Mouse (Mus musculus) erythroblast, embryonic 14.5 days (primary cell): ENCODE results near the gene Igll1. TPM values are rescaled to one million over a fixed set of nuclear protein-coding genes. Genes with fewer than 3 reads are reported as not detected.
"Not testable (repeated sequence)": the region's sequence is repeated elsewhere in the genome, so short reads cannot be mapped to it uniquely, and the experiment has no call there.

ENCODE experiments used
- H3K27me3 ChIP-seq: 2 replicates; pipeline ENCODE4 v1.6.1; 2012; ENCODE audit warnings: inconsistent platforms; ENCODE audit not compliant: control insufficient read depth
- H3K36me3 ChIP-seq: 2 replicates; pipeline ENCODE4 v1.6.1; 2012; ENCODE audit warnings: mild to moderate bottlenecking, inconsistent platforms; ENCODE audit not compliant: control insufficient read depth
- H3K4me1 ChIP-seq: 2 replicates; pipeline ENCODE4 v1.6.1; 2012; ENCODE audit warnings: inconsistent platforms; ENCODE audit not compliant: control insufficient read depth
- H3K4me3 ChIP-seq: replicated peaks from 2 replicates; pipeline ENCODE3; 2012; ENCODE audit warnings: moderate library complexity, mild to moderate bottlenecking, inconsistent platforms
- H3K9me3 ChIP-seq: 2 replicates; pipeline ENCODE4 v1.6.1; 2012; ENCODE audit warnings: low read length, inconsistent platforms, mixed read lengths; ENCODE audit not compliant: control insufficient read depth
- GATA1 ChIP-seq: IDR thresholded peaks from 2 replicates; pipeline ENCODE4 v1.6.1; 2012; ENCODE audit warnings: low read length, inconsistent platforms, mixed read lengths
- TAL1 ChIP-seq: IDR thresholded peaks from 3 replicates; pipeline ENCODE4 v1.6.1; 2012; ENCODE audit warnings: low read length, inconsistent platforms, mixed read lengths
- polyA plus RNA-seq: library from polyadenylated mRNA; stranded (reverse); fragments of >175 nt; gene quantifications from 2 replicates; pipeline ENCODE4 v1.2.3, GENCODE M21; 2012

Igll1 gene
- polyA plus RNA-seq, 1 experiment, result not detected

DNA sequence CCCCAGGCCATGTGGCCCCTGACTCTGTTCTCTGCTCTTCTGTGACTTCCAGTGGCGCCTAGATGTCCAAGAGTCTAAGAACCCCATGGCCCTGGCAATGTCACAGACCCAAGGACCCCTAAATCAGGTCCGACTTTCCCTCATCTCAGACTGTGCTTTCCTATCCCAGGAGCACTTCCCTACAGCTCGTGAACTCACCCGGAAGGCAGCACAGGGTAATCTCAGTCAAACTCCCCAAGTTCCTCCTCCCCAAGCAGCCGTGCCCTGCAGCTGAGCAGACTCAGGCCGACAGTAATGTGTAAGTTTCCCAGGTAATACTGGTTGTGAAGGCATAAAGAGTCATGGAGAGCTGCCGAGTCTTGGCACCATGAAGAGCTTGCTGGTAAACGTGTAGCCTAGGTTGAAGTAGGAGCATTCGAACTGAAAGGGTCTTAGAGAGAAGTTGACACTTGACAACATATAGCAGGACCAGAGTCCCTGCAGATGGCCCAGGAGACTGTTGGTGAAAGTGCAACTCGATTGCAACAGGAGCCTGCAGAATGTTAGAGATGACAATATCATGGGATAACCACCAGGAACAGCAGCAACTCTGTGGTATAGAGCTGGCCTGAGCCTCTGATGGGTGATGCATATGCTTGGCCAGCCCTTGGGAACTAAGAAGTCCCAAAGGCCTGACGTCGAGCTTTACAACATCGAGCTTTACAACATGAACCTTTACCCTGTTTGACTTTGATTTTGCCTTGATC lies 6.9 kb downstream of the Igll1 start:
- H3K4me1 ChIP-seq, result no peaks in the 10 kb centered on the region
- no peak overlapping the region for H3K4me3 ChIP-seq
- no peaks in the 10 kb centered on the region for H3K27me3 ChIP-seq
- TF ChIP-seq GATA1 (no peak), TAL1 (no peak)
- no peaks in the 10 kb centered on the region for H3K36me3 ChIP-seq
- no peaks in the 10 kb centered on the region for H3K9me3 ChIP-seq

DNA sequence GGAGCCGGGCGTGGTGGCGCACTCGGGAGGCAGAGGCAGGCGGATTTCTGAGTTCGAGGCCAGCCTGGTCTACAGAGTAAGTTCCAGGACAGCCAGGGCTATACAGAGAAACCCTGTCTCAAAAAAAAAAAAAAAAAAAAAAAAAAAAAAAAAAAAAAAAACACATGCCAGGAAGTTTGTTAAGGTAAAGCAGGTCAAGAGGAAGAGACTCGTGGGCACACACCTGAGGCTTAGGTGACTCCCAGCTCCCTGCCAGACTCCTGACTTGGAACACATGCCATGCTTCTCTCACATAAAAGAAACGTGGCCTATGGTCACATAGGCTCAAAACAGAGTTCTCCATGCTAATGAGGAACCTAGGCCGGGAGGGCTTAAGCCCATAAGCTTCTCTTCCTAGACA lies 7.7 kb downstream of the Igll1 start:
- not testable (repeated sequence) for H3K4me3 ChIP-seq, H3K36me3 ChIP-seq, H3K27me3 ChIP-seq, H3K9me3 ChIP-seq, H3K4me1 ChIP-seq

DNA sequence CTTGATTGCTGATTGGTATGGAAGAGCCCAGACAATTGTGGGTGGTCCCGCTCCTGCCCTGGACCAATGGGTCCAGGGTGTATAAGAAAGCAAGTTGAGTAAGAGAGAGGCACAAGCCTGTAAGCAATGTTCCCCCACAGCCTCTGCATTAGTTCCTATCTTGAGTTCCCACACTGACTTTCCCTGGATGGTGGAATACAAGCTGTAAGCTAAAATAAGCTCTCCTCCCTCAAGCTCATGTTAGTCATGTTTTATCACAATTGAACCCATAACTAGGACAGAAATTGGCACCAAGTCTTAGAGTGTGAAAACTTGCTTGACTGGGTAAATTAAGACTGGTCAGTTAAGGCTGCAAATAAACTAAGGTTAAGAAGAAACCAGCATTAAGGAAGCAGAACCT lies 8.2 kb downstream of the Igll1 start:
- Histone ChIP-seq H3K36me3 (no peaks in the 10 kb centered on the region), H3K9me3 (no peaks in the 10 kb centered on the region), H3K4me1 (no peaks in the 10 kb centered on the region), H3K27me3 (no peaks in the 10 kb centered on the region), H3K4me3 (no peak overlapping the region)
- TF ChIP-seq GATA1, result no peak
- TF ChIP-seq TAL1, result no peak

DNA sequence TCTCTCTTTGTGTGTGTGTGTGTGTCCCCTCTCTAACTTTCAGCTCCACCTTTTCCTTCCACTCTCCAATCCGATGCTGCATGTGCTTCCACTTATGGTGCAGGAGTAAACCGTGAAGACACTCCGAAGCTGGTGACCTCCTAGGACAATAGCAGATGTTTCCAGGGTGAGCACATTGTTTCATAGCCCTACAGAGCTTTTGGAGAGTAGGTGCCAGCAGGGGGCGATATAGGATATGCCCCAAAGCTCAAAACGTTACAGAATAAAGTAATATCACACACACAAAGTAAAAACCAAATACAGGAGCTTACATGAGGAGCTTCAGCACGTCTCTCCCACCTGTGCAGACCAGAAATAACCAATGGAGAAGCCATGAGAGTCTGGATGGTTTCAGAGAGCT lies 8.9 kb downstream of the Igll1 start:
- Histone ChIP-seq H3K4me1 (no peaks in the 10 kb centered on the region), H3K27me3 (no peaks in the 10 kb centered on the region), H3K9me3 (no peaks in the 10 kb centered on the region), H3K4me3 (no peak overlapping the region), H3K36me3 (no peaks in the 10 kb centered on the region)
- TF ChIP-seq GATA1, result no peak
- TF ChIP-seq TAL1, result no peak

DNA sequence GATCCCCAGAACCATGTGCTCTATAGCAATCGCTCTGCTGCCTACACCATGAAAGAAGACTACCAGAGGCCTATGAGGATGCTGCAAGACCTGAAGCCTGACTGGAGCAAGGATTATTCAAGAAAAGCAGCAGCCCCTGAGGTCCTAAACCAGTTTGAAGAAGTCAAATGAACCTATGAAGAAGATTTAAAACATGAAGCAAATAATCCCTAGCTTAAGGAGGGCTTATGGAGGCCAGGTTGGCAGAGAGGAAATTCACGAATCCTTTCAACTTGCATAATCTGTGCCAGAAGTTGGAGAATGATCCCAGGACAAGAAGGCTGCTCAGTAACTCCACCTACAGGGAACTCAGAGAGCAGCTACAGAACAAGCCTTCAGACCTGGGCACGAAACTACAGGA lies 11.4 kb downstream of the Igll1 start:
- no peak for TF ChIP-seq GATA1
- no peak for TF ChIP-seq TAL1
- H3K4me3 ChIP-seq, result no peak overlapping the region
- no peaks in the 10 kb centered on the region for H3K36me3 ChIP-seq
- H3K27me3 ChIP-seq, result no peaks in the 10 kb centered on the region
- no peaks in the 10 kb centered on the region for H3K9me3 ChIP-seq
- no peaks in the 10 kb centered on the region for H3K4me1 ChIP-seq

DNA sequence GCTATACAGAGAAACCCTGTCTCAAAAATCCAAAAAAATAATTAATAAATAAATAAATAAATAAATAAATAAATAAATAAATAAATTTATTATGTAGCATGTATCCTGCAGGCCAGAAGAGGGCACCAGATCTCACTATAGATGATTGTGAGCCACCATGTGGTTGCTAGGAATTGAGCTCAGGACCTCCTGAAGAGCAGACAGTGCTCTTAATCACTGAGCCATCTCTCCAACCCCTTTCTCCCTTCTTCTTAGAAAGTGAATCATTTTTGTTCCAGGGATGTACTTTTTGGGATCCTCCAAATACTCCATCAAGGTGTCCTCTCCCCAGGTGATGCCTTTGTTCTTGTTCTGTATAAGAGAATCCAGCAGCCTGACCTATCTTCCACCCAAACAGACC lies 14.6 kb downstream of the Igll1 start:
- Histone ChIP-seq H3K9me3 (no peaks in the 10 kb centered on the region), H3K4me1 (no peaks in the 10 kb centered on the region; the same call in 1 of the 2 replicates), H3K36me3 (no peaks in the 10 kb centered on the region), H3K4me3 (no peak overlapping the region), H3K27me3 (no peaks in the 10 kb centered on the region)
- TF ChIP-seq GATA1 (no peak), TAL1 (no peak)

DNA sequence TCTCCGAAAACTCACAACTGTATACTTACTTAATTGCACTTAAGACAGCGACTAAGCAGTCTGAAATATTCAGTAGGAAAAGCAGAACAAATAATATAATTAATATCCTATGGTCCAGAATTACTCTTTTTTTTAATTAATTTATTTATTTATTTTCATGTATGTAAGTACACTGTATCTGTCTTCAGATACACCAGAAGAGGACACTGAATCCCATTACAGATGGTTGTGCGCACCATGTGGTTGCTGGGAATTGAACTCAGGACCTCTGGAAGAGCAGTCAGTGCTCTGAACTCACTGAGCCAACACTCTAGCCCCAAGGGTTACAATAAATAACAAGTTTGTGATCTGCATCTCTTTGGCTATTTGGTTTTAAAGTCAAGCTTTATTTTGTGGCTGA lies 34.1 kb downstream of the Igll1 start:
- Histone ChIP-seq H3K4me1 (peaks cover 14% of the 10 kb centered on the region), H3K4me3 (no peak overlapping the region), H3K36me3 (no peaks in the 10 kb centered on the region), H3K9me3 (no peaks in the 10 kb centered on the region), H3K27me3 (peaks cover 3% of the 10 kb centered on the region)
- TF ChIP-seq TAL1 (no peak), GATA1 (no peak)

DNA sequence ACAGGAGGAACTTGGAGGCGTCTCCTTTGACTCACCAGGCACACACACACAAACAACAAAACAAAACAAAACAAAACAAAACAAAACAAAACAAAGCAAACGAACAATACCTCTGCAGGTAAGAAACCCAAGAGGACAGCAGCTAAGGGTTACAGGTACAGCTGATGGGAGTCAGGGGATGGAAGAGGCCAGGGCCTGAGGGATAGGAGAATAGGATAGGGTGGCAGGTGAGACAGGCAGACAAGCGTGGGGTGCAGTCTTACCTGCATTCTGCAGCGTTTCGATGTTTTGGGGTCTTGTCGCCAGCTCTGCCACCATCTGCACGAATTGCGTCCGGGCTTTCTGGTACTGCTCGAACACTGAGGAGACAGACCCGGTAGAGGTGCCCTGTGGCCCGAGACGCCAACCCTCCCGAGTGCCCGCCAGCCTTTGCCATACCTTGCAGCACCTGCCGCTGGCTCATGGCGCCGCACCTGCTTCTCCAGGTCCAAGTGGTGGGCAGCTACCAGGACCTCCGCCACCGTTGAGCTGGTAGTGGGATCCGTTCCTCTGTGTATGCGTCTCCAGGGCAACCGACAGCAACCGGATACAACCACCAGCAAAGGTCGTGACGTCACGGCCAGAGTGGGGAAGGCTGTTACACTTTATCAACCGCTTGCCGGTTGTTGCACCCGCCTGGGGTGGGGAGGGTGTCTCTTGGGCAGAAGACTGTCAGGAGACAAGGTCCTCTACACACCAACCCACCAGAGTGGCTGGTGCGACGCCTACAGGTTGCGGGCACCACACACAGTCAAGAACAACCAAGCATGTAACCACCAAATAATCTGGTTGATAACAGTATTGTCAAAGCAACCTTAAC lies 34.8 kb downstream of the Igll1 start, which contains the start of gene Spag6l:
Gene Spag6l (minus strand): TSS at position 700 of the 859 bp plus-strand sequence.
- no peak for TF ChIP-seq GATA1
- no peak for TF ChIP-seq TAL1
- peaks cover 3% of the 10 kb centered on the region for H3K27me3 ChIP-seq
- no peaks in the 10 kb centered on the region for H3K36me3 ChIP-seq
- peaks cover 14% of the 10 kb centered on the region for H3K4me1 ChIP-seq
- peak within 1 kb of the TSS; percentile 62 for H3K4me3 ChIP-seq
- H3K9me3 ChIP-seq, result no peaks in the 10 kb centered on the region

DNA sequence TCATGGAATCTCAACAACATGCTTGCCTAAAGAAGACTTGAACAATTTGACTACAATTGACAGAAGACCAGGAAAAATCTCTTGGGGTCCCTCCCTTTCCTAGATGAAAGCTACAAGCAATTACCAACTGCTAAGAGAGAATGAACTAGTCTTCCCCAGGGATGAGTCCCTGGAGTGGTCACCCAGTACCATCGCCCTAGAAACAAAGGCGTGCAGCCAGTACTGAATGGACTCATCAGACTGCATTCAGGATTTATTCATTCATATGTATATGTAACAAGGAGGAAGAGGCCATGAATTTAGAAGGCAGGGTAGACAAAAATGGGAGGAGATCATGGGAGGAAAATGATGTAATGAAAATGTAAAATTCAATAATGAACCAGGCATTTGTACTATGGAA lies 37.6 kb downstream of the Igll1 start:
- peaks cover 14% of the 10 kb centered on the region for H3K4me1 ChIP-seq
- no peak overlapping the region for H3K4me3 ChIP-seq
- peaks cover 3% of the 10 kb centered on the region for H3K27me3 ChIP-seq
- no peaks in the 10 kb centered on the region for H3K9me3 ChIP-seq
- H3K36me3 ChIP-seq, result no peaks in the 10 kb centered on the region
- no peak for TF ChIP-seq TAL1
- TF ChIP-seq GATA1, result no peak
